Mouse (Mus musculus): ENCODE measurements at regions not wholly inside any gene's neighbourhood (a gene's known extent, or its start where the extent isn't known, plus 50 kb on each side); places are given as distances from the start of the nearest gene placed in this dataset.

- no peak for DNase-seq (ENCODE audit: low spot score in 2 of 2)
Measured at GRCm38 (mm10) chr13:101879561-101880081, 111.6 kb upstream of the Pik3r1 start.

GRCm38 (mm10) chr13:101883177-101883576 is 115.2 kb upstream of the Pik3r1 start:
- DNase-seq (ENCODE audit: low spot score in 2 of 2), result no peak

GRCm38 (mm10) chr13:101884752-101885151 is 116.7 kb upstream of the Pik3r1 start:
- DNase-seq (ENCODE audit: low spot score in 2 of 2), result no peak

- DNase-seq (ENCODE audit: low spot score in 2 of 2), result no peak
Measured at GRCm38 (mm10) chr13:101891473-101891872, 123.5 kb upstream of the Pik3r1 start.

GRCm38 (mm10) chr13:101893035-101893600 is 125.1 kb upstream of the Pik3r1 start:
- DNase-seq (ENCODE audit: low spot score in 2 of 2), result no peak

GRCm38 (mm10) chr13:101895161-101895560 is 127.1 kb upstream of the Pik3r1 start:
- DNase-seq (ENCODE audit: low spot score in 2 of 2), result no peak

GRCm38 (mm10) chr13:101895686-101896085 is 127.7 kb upstream of the Pik3r1 start:
- DNase-seq (ENCODE audit: low spot score in 2 of 2), result no peak

GRCm38 (mm10) chr13:101896946-101897345 is 128.9 kb upstream of the Pik3r1 start:
- no peak for DNase-seq (ENCODE audit: low spot score in 2 of 2)

GRCm38 (mm10) chr13:101902213-101902612 is 134.2 kb upstream of the Pik3r1 start:
- DNase-seq (ENCODE audit: low spot score in 2 of 2), result no peak

GRCm38 (mm10) chr13:101905909-101906676 is 138.1 kb upstream of the Pik3r1 start:
- DNase-seq (ENCODE audit: low spot score in 2 of 2), result peak in 1 of 2 experiments; percentile 70

GRCm38 (mm10) chr13:101909026-101909425 is 141.0 kb upstream of the Pik3r1 start:
- DNase-seq (ENCODE audit: low spot score in 2 of 2), result peak in 1 of 2 experiments; percentile 50

GRCm38 (mm10) chr13:101910687-101911086 is 142.7 kb upstream of the Pik3r1 start:
- DNase-seq (ENCODE audit: low spot score in 2 of 2), result no peak

GRCm38 (mm10) chr13:101914132-101914531 is 146.1 kb upstream of the Pik3r1 start:
- DNase-seq (ENCODE audit: low spot score in 2 of 2), result no peak

GRCm38 (mm10) chr13:101914691-101915541 is 146.9 kb upstream of the Pik3r1 start:
- peak in 1 of 2 experiments; percentile 17 for DNase-seq (ENCODE audit: low spot score in 2 of 2)

GRCm38 (mm10) chr13:101915542-101915941 is 147.5 kb upstream of the Pik3r1 start:
- no peak for DNase-seq (ENCODE audit: low spot score in 2 of 2)

GRCm38 (mm10) chr13:101915948-101916594 is 148.1 kb upstream of the Pik3r1 start:
- DNase-seq (ENCODE audit: low spot score in 2 of 2), result no peak

GRCm38 (mm10) chr13:101916876-101917275 is 148.9 kb upstream of the Pik3r1 start:
- no peak for DNase-seq (ENCODE audit: low spot score in 2 of 2)

GRCm38 (mm10) chr13:101918185-101918584 is 150.2 kb upstream of the Pik3r1 start:
- no peak for DNase-seq (ENCODE audit: low spot score in 2 of 2)

- DNase-seq (ENCODE audit: low spot score in 2 of 2), result no peak
Measured at GRCm38 (mm10) chr13:101919266-101919665, 151.2 kb upstream of the Pik3r1 start.

GRCm38 (mm10) chr13:101920384-101920783 is 152.4 kb upstream of the Pik3r1 start:
- DNase-seq (ENCODE audit: low spot score in 2 of 2), result no peak

- no peak for DNase-seq (ENCODE audit: low spot score in 2 of 2)
Measured at GRCm38 (mm10) chr13:101924637-101925036, 156.6 kb upstream of the Pik3r1 start.

Measured in layer of hippocampus, postnatal 14 days (tissue).